Mouse (Mus musculus): ENCODE measurements around the gene Dand5. TPM values are rescaled to one million over a fixed set of nuclear protein-coding genes. Genes with fewer than 3 reads are reported as not detected.

Gene Dand5
- 1 to 10 TPM; 1.2 to 1.9 TPM for total RNA-seq (2023)

DNA sequence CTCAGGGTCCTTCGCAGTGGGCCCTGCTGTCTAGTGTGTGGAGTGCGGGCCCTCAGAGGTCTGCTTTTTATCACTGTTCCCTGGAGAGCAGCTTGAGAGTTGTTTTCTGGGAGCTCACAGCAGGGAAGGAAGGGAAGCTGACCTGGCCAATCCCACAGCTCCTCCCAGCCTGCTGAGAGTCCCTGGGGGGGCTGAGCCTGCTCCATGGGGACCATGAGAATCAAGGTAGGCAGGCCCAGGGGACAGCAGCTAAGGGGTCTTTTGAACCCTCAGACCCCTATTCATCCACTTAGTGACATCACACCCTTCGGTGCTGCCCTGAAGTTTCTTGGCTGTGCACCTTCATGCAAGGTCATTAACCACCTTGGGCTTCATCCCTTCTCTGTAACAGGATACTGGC lies at the start of gene Dand5:
TSS of gene Dand5 (minus strand) at position 101 of the 400 bp plus-strand sequence.

DNA sequence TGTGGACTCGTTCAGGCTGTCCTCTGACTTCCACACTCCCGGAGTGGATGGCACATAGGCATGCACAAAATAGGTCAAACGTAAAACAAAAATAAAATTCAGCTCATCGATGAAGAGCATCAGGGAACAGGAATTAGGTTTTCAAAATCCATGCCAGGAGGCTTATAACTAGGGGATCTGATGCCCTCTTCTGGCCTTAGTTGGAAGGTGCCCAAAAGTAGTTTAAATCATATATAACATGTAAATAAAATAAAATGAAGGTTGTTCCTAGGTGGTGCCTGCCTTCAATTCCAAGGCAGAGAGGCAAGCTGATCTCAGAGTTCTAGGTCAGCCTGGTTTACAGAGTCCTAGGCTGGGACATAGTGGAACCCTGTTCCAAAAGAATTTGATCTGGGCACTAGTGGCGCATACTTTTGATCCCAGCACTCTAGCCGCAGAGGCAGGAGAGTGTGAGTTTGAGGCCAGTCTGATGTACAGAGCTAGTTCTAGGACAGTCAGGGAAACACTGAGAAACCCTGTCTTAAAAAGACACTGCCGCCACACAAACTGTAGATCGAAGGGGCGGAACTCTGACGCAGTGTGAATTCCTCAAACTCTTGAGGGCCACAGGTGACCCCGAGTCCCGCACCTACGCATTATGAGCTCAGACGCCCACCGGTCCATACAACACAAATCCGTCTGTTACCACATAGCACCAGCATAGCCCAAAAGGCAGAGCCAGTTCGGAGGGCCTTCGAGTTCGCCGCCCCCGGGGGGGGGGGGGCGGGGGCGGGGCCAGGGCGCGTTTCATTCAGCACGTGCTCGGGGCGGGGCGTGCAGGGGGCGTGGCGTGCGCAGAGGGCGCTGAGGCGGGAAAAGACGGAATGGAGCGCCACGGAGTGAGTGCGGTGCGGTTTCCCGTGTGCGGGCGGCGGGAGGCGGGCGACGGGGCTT lies 49.0 kb upstream of the Dand5 start, which contains the start of gene Syce2:
TSS of gene Syce2 (plus strand) at position 736 of the 933 bp plus-strand sequence.

DNA sequence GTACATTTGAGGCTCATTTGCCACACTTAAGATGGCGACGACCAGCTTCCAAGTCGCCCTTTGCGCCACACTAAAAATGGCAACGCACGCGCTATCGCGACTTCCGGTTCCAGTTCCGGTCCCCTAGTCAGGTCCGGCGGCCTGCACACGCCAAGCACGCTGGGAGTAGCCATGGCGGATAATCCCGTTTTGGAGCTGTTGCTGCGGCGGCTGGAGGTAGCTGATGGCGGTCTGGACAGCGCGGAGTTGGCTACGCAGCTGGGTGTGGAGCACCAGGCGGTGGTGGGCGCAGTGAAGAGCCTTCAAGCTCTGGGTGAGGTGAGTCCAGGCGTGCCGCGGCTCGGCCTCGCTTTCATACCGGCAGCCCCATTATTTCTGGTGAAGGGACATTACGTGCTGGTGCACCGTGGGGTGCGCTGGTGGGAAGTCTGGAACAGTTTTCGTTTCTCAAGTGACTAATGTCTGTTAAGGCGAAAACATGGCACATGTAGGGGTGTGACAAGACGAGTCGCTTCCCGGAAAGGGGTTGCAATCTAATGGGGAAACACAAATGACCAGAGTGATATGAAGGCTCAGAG lies 34.3 kb upstream of the Dand5 start, which contains the start of gene Farsa:
TSS of gene Farsa (plus strand) at position 126 of the 578 bp plus-strand sequence.

DNA sequence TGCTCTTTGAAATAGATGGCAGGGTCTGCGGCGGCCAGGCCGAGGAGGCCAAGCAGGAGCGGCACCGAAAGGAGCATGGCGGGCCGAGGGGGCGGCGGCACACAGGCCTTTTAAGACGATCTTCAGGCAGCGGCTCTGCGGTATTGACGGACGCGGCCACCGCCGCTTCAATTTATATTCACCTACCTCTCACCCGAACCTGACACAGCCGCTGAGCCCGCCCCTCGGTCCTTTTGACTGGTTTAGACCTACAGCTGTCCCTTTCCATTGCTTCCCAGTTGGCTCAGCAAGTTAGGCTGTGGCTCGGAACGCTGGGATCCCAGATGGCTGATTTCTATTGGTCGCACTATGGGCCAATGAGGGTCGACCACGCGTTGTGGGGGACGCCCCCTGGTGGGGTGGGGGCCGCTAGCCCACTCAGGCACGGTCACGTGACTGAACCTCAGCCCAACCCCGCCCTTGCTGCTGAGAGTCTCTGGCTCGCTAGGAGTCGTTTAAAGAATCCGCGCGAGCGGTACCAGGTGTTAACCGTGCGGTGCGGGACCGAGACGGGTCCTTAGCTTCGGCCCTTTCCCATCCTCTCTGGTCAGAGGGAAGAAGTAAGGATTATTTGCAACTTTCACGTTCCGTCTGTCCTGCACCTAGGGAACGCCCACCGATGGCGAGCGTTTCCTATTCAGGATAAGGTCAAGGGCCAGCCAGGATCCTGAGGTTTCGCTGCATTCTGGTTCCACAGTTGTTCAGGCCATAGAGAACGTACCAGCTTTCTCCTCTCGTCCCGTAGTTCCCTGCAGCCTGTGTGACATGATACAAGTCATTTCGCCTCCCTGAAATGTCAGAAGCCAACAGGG lies 24.3 kb upstream of the Dand5 start, which contains the start of gene Calr:
TSS of gene Calr (minus strand) at position 213 of the 851 bp plus-strand sequence.

DNA sequence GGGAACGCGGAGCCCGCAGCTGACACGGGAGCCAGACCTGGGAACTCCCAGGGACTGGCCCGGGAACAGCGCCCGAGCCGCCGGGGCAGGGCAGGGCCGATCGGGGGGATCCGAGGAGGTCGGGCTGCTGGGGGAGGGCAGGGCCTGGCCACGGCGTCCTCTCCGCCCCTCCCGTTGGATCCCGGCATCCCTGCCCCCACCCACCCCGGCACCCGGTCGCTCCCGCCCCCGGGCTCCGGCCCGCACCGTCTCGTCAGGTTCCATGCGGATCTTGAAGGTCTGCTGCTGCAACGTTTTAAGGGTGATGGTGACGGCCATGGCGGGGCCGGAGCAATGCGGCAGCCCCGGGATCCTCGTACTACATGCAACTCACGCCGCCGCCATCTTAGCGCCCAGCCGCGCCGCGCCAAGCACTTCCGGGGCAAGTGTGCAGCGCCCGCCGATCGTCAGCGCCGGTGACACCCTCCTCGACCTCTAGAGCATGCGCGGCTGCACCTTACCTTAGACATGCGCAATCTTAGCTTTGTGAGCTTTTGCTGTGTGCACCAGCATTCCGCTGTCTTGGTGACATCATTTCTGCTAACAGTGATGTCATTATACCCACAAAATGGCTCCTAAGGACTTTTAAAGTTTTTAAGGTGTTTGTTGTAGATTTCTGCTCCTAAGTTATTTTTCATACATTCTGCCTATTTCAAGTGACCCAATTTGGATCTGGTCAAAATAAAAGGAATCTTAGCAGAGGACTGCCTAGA lies 17.8 kb upstream of the Dand5 start, which contains the start of gene Rad23a:
TSS of gene Rad23a (minus strand) at position 418 of the 752 bp plus-strand sequence.

DNA sequence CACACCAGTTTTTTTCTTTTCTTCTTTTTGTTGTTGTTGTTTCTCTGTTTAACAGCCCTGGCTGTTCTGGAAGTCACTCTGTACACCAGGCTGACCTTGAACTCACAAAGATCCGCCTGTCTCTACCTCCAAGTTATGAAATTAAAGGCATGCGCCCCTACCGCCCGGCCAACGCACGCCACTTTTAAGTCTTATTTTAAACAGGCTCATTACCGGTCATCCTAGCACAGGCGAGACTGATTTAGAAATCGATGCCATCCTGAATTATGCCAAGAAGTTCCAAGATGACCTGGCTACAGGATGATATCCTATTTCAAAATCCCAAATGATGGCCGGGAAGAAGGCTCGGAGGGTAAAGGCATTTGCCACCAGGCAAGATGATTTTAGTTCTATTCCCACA lies 8.9 kb upstream of the Dand5 start, which contains the start of gene Gadd45gip1:
TSS of gene Gadd45gip1 (plus strand) at position 33 of the 400 bp plus-strand sequence.

DNA sequence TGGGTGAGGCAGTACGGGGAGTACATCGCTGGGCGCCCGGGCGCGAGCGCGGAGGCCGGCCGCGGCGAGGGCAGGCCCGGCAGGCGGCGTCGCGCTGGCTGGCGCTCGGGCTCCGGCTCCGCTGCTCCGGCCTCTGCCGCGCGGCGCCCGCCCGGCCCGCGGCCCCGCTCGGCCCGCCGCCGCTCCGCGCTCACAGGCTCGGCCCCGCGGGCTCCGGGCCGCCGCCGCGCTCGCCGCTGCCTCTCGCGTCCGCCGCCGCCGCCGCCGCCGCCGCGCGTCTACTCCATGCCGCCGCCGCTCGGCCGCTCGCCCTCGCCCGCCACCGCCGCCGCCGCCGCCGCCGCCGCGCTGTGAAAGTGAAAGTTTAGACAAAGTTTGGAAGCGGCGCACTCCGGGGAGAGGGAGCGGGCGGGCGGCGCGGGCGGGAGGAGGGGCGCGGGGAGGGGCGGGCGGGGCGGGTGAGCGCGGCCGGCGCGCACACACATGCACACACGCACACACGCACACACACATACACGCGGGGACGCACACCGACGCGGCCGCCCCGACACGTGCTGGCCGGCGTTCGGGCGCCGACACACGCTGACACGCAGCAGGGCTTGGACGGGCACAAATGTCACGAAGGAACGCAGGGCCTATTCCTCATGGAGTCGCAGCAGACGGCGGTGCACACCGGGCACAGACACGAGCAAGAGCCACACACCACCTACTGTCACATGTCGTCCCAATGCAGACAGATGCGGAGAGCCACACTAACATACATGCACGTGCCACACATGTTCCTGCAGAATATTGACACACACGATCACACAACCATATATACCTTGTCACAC lies 22.4 kb downstream of the Dand5 start, which contains the start of gene Nfix:
TSS of gene Nfix (minus strand) at position 346 of the 833 bp plus-strand sequence.

Other genes with a start within 250 kb of the Dand5 start
- 1,000 to 10,000 TPM in 1 of 2 experiments, 100 to 1,000 TPM in 1; 917 to 1,067 TPM for gene Ier2, start 160.0 kb downstream of the Dand5 start, total RNA-seq (2023)
- gene Trmt1, start 136.5 kb downstream of the Dand5 start, total RNA-seq (2023): 10 to 100 TPM; 25.7 to 39.0 TPM
- gene Nacc1, start 135.0 kb downstream of the Dand5 start, total RNA-seq (2023): 10 to 100 TPM; 35.1 to 41.1 TPM
- gene Lyl1, start 121.4 kb downstream of the Dand5 start, total RNA-seq (2023): 100 to 1,000 TPM; 103 to 117 TPM
- 10 to 100 TPM; 10.9 to 11.1 TPM for gene G430095P16Rik, start 99.8 kb downstream of the Dand5 start, total RNA-seq (2023)
- gene Nfix, start 22.5 kb downstream of the Dand5 start, total RNA-seq (2023): 10 to 100 TPM; 22.4 to 35.3 TPM
- gene Gadd45gip1, start 8.7 kb upstream of the Dand5 start, total RNA-seq (2023): 1 to 10 TPM; 6.7 to 9.4 TPM
- gene Rad23a, start 17.8 kb upstream of the Dand5 start, total RNA-seq (2023): 10 to 100 TPM; 45.1 to 61.6 TPM
- 100 to 1,000 TPM; 331 to 384 TPM for gene Calr, start 24.1 kb upstream of the Dand5 start, total RNA-seq (2023)
- 10 to 100 TPM; 27.1 to 36.2 TPM for gene Farsa, start 34.2 kb upstream of the Dand5 start, total RNA-seq (2023)
- 10 to 100 TPM; 14.8 to 20.6 TPM for gene Syce2, start 49.3 kb upstream of the Dand5 start, total RNA-seq (2023)
- gene Gcdh, start 71.1 kb upstream of the Dand5 start, total RNA-seq (2023): 10 to 100 TPM in 1 of 2 experiments, 1 to 10 TPM in 1; 9.6 to 11.3 TPM
- 10 to 100 TPM; 21.1 to 28.8 TPM for gene Klf1, start 79.1 kb upstream of the Dand5 start, total RNA-seq (2023)
- gene Dnase2a, start 85.7 kb upstream of the Dand5 start, total RNA-seq (2023): 10 to 100 TPM; 20.0 to 24.8 TPM
- gene Mast1, start 114.5 kb upstream of the Dand5 start, total RNA-seq (2023): not detected
- gene Rtbdn, start 124.2 kb upstream of the Dand5 start, total RNA-seq (2023): not detected
- gene Gm49661, start 146.6 kb upstream of the Dand5 start, total RNA-seq (2023): not detected
- 100 to 1,000 TPM; 117 to 203 TPM for gene Prdx2, start 146.8 kb upstream of the Dand5 start, total RNA-seq (2023)
- gene Rnaseh2a, start 146.9 kb upstream of the Dand5 start, total RNA-seq (2023): 10 to 100 TPM; 35.2 to 37.9 TPM
- gene Junb, start 155.9 kb upstream of the Dand5 start, total RNA-seq (2023): 1,000 to 10,000 TPM; 1,182 to 1,374 TPM
- gene Hook2, start 167.8 kb upstream of the Dand5 start, total RNA-seq (2023): 1 to 10 TPM in 1 of 2 experiments, under 1 TPM in 1; 0.83 to 1.1 TPM
- not detected for gene Best2, start 191.7 kb upstream of the Dand5 start, total RNA-seq (2023)
- gene Asna1, start 202.5 kb upstream of the Dand5 start, total RNA-seq (2023): 10 to 100 TPM; 56.3 to 62.0 TPM
- 100 to 1,000 TPM; 154 TPM for gene Trir, start 204.0 kb upstream of the Dand5 start, total RNA-seq (2023)
- gene Tnpo2, start 214.1 kb upstream of the Dand5 start, total RNA-seq (2023): 10 to 100 TPM; 34.3 to 53.0 TPM
- 1 to 10 TPM; 4.8 to 6.4 TPM for gene Fbxw9, start 237.2 kb upstream of the Dand5 start, total RNA-seq (2023)
- gene Gm5741, start 245.2 kb upstream of the Dand5 start, total RNA-seq (2023): not detected
- gene Dhps, start 248.9 kb upstream of the Dand5 start, total RNA-seq (2023): 10 to 100 TPM; 35.8 to 38.4 TPM

All from neutrophil, adult 83 days (primary cell).